Mouse (Mus musculus) limb, embryonic 15.5 days (tissue): ENCODE results near the gene Nfix. TPM values are rescaled to one million over a fixed set of nuclear protein-coding genes. Genes with fewer than 3 reads are reported as not detected.
A peak's percentile ranks its signal among the peaks of the same experiment; 100 is the strongest.

Source experiments
- ATAC-seq: fragments of 200-750 bp; cut with Nextera tagmentation; 2 replicates; pipeline ENCODE4 v1.8.0; 2017; ENCODE audit warnings: low read depth, moderate TSS enrichment; ENCODE audit not compliant: insufficient number of reproducible peaks, low FRiP score, low TSS enrichment
- H3K27ac ChIP-seq: fragments of 300-500 bp; sonication (generic); 2 replicates; pipeline ENCODE4 v1.5.1; 2015; ENCODE audit warnings: moderate library complexity, mild to moderate bottlenecking, inconsistent platforms
- H3K27me3 ChIP-seq: fragments of 300-500 bp; sonication (generic); 2 replicates; pipeline ENCODE4 v1.6.1; 2015; ENCODE audit warnings: inconsistent platforms
- H3K36me3 ChIP-seq: fragments of 300-500 bp; sonication (generic); 2 replicates; pipeline ENCODE4 v1.6.1; 2015; ENCODE audit warnings: inconsistent platforms
- H3K4me1 ChIP-seq: fragments of 300-500 bp; sonication (generic); 2 replicates; pipeline ENCODE4 v1.6.1; 2015; ENCODE audit warnings: inconsistent platforms
- H3K4me2 ChIP-seq: fragments of 300-500 bp; sonication (generic); 2 replicates; pipeline ENCODE4 v1.6.1; 2015; ENCODE audit warnings: mild to moderate bottlenecking, inconsistent platforms
- H3K4me3 ChIP-seq: fragments of 300-500 bp; sonication (generic); 2 replicates; pipeline ENCODE4 v1.5.1; 2015; ENCODE audit warnings: mild to moderate bottlenecking, inconsistent platforms
- H3K9ac ChIP-seq: fragments of 300-500 bp; sonication (generic); 2 replicates; pipeline ENCODE4 v1.6.1; 2015; ENCODE audit warnings: inconsistent platforms
- H3K9me3 ChIP-seq: fragments of 300-500 bp; sonication (generic); 2 replicates; pipeline ENCODE4 v1.6.1; 2016; ENCODE audit warnings: inconsistent platforms
- WGBS: fragments of 180-500 bp; shearing (Covaris S2); methylation state at CpG from one replicate; pipeline ENCODE4 v1.1.7; 2015; 5-methylcytosine and 5-hydroxymethylcytosine counted together
- polyA plus RNA-seq: library from polyadenylated mRNA; unstranded; fragments of >200 nt; fragmentation: Nextera tagmentation; extraction: Ambion mirVana; gene quantifications from 2 replicates; pipeline ENCODE4 v1.2.1, GENCODE M21; 2015

Nfix gene
- polyA plus RNA-seq, 1 experiment from 2014 or later: 100 TPM

DNA sequence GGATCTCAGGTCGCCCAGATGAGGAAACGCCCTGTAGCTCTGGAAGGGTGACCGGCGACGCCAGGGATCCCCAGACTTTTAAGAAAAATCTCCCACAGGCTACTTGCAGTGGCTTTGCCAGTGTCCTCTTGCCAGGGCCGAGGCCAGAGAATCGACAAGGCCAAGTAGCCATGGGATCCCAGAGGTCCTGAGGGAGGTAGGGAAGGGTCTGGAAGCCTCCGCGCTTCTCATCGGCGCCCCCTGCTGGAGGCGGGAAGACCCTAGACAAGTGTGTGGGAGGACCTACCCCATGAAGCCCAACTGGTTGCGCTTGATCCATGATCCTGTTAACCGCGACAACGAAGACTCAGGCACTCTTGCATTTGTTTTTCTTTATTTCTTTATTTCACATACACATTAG is 95.8 kb downstream of the Nfix start:
- ATAC-seq: no peak

DNA sequence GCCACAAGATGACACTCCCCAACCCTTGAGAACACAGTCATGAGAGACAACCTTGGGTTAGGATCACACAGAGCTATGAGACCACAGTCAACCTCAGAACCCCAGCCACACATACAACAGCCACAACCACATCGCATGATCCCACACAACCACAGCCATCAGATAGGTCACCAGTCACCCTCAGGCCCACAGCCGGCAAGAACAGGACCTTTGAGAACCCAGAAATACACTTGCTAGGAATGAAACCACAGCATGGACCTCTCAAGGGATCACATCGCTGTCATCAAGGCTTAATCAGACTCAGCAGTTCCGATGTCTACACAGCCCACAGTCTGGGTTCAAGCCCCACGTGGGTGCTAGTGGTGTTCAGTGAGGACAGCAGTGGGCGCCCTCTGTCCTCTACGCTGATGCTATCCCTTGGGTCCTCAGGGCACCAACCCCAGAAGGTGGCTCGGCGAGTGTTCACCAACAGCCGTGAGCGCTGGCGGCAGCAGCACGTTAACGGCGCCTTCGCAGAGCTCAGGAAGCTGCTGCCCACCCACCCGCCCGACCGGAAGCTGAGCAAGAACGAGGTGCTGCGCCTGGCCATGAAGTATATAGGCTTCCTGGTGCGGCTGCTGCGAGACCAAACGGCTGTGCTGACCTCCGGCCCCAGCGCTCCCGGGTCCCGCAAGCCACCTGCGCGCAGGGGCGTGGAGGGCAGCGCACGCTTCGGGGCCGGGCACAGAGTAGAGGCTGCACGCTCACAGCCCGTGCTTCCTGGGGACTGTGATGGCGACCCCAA is 96.5 kb downstream of the Nfix start:
- ATAC-seq: no peak
- Histone ChIP-seq H3K4me2 (0 out of 2 replicates have a peak overlapping the region, but pooled peaks have one; percentile 14), H3K27ac (no peak overlapping the region; the same call in 1 of the 2 replicates), H3K9me3 (no peaks in the 10 kb centered on the region), H3K27me3 (peaks cover 40% of the 10 kb centered on the region), H3K9ac (no peak overlapping the region), H3K4me3 (no peak overlapping the region), H3K36me3 (peaks cover 23% of the 10 kb centered on the region), H3K4me1 (peaks cover 78% of the 10 kb centered on the region)
- 20% methylated on average over 38 of the region's 38 CpGs for WGBS

More for the DNA sequence above, 95.8 kb downstream of the Nfix start:
- Histone ChIP-seq H3K4me1 (peaks cover 78% of the 10 kb centered on the region), H3K36me3 (peaks cover 18% of the 10 kb centered on the region), H3K4me2 (0 out of 2 replicates have a peak overlapping the region, but pooled peaks have one; percentile 14), H3K4me3 (no peak overlapping the region), H3K27me3 (peaks cover 40% of the 10 kb centered on the region), H3K27ac (no peak overlapping the region), H3K9me3 (no peaks in the 10 kb centered on the region), H3K9ac (no peak overlapping the region)
- 13% methylated on average over 16 of the region's 16 CpGs for WGBS

DNA sequence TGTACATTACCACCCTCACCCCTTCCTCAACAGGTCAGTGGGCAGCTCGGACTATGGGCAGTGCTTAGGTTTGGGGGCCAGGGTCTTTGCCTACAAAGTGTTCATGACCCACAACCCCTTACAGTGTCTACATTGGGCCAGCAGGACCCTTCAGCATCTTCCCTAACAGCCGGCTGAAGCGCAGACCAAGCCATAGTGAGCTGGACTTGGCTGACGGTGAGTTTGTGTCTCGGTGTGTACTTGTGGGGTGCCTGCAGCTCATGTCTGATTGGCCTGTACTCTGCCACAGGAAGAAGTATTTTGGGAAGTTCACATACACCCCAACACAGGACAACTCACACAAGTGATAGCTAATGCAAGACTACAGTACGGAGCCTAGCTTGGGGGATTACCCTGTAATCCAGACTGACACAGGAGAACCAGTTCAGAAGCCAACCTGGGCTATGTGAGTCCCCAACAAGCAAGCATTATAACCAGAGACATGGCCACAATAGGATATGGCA is 97.1 kb downstream of the Nfix start:
- 87% methylated on average over 6 of the region's 6 CpGs for WGBS
- Histone ChIP-seq H3K4me1 (peaks cover 77% of the 10 kb centered on the region), H3K4me3 (peak overlapping the region; percentile 15; the same call in 1 of the 2 replicates), H3K9me3 (no peaks in the 10 kb centered on the region), H3K27me3 (peaks cover 37% of the 10 kb centered on the region), H3K4me2 (peak overlapping the region; percentile 7; the same call in 1 of the 2 replicates), H3K36me3 (peaks cover 26% of the 10 kb centered on the region), H3K27ac (no peak overlapping the region), H3K9ac (no peak overlapping the region)
- ATAC-seq: no peak

DNA sequence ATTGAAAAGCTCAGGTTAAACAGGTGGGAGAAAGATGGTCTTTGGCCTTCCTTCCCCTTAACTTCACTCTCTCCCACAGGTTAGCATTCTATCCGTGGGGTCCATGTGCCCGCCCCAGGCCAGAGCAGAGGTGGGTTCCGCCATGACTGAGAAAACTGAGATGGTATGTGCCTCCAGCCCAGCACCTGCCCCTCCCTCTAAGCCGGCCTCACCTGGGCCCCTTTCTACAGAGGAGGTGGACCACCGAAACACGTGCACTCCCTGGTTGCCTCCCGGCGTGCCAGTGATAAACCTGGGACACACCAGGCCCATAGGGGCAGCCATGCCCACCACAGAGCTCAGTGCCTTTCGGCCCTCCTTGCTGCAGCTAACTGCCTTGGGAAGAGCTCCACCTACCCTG is 97.6 kb downstream of the Nfix start:
- H3K4me1 ChIP-seq: peaks cover 73% of the 10 kb centered on the region
- H3K27me3 ChIP-seq: peaks cover 32% of the 10 kb centered on the region
- no peak overlapping the region for H3K27ac ChIP-seq
- peak overlapping the region; percentile 15; the same call in 1 of the 2 replicates for H3K4me3 ChIP-seq
- no peak overlapping the region for H3K9ac ChIP-seq
- H3K9me3 ChIP-seq: no peaks in the 10 kb centered on the region
- H3K36me3 ChIP-seq: peaks cover 26% of the 10 kb centered on the region
- 77% methylated on average over 9 of the region's 9 CpGs for WGBS
- ATAC-seq: no peak
- H3K4me2 ChIP-seq: peak overlapping the region; percentile 7; the same call in 1 of the 2 replicates

DNA sequence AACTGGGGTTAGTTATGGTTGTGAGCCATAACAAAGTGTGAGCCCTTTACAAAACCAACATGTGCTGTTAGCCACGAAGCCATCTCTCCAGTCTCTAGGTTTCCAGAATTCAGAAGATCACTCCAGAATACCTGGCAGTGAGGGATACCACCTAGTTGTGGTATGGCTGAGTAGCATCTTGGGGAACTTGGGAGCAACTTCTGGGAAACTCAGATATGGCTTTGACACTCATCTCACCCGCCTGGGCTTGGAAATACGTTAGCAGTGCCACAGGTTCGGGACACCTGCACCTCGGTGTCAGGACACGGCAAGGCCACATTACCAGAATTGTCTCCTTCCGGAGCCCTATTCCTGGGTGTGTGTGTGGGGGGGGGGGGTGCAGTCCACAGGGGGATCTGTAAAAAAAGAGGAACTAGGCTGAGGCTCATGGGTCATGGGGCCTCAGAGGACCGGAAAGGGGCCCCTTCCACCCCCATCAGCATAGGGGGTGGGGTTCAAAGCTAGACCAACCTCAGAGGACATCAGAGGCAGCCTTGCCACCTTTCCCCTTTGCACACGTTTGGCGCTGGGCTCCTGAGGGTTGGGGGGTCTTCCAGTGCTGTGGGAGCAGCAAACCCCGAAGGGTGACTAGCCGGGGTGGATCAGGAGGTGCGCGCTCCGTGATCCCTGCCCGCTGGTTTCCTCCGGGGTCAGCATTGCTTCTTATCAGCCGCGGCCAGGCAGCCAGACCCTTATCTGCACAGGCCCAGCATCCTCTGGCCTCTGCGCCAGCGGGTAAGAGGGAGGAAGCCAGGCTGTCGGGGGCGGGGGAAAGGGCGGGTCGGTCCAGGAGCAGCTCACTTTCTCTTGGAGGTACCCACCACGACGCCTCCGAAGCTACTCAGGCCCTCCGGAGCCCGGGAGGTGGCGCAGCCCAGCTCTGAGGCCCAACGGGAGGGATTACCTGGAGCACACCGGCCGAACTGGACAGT is 98.9 kb downstream of the Nfix start, which contains the start of gene Lyl1:
Gene Lyl1, plus strand, starts transcription at position 517 of the 971 bp plus-strand sequence.
- no peaks in the 10 kb centered on the region for H3K9me3 ChIP-seq
- H3K4me3 ChIP-seq: peak within 1 kb of the TSS; percentile 15
- peaks cover 35% of the 10 kb centered on the region for H3K36me3 ChIP-seq
- 12% methylated on average over 34 of the region's 34 CpGs for WGBS
- peak within 1 kb of the TSS; percentile 83 for H3K27ac ChIP-seq
- peaks cover 21% of the 10 kb centered on the region for H3K27me3 ChIP-seq
- peaks cover 59% of the 10 kb centered on the region for H3K4me1 ChIP-seq
- no peak within 1 kb of the TSS for H3K4me2 ChIP-seq
- no peak for ATAC-seq
- H3K9ac ChIP-seq: no peak within 1 kb of the TSS

- Histone ChIP-seq H3K9ac (no peak overlapping the region), H3K4me3 (no peak overlapping the region), H3K36me3 (peaks cover 42% of the 10 kb centered on the region), H3K4me1 (peaks cover 56% of the 10 kb centered on the region), H3K27me3 (peaks cover 21% of the 10 kb centered on the region), H3K9me3 (no peaks in the 10 kb centered on the region), H3K27ac (peak overlapping the region; percentile 83), H3K4me2 (no peak overlapping the region)
- ATAC-seq: no peak
- 83% methylated on average over 5 of the region's 5 CpGs for WGBS
These were observed 99.6 kb downstream of the Nfix start for GRCm38 (mm10) chr8:84700526-84700925.

DNA sequence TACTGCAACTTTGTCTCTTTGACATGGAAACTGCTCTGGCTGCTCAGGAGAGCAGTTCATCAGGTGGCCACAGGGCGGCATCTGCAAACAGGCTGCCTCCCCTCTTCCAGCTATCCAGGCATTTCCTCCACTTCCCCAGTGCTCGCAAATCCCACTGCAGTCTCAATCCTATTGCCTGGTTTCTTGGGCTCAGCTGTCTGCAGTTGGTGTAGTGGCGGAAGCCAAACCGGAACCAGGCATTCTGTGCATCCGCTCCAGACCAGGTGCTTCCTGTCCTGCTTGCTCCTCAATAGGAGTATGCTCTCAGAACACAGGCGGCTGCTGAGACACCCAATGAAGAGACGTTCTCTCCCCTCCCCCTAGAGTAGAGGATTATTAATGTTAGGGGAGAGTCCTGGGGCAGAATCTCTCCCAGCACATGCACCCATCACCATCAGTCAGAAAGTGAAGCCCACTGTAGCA is 100.3 kb downstream of the Nfix start:
- peaks cover 47% of the 10 kb centered on the region for H3K36me3 ChIP-seq
- H3K27me3 ChIP-seq: peaks cover 21% of the 10 kb centered on the region
- H3K27ac ChIP-seq: peak overlapping the region; percentile 83
- H3K4me2 ChIP-seq: no peak overlapping the region
- H3K9me3 ChIP-seq: no peaks in the 10 kb centered on the region
- no peak overlapping the region for H3K9ac ChIP-seq
- H3K4me1 ChIP-seq: peaks cover 49% of the 10 kb centered on the region
- H3K4me3 ChIP-seq: no peak overlapping the region
- 40% methylated on average over 7 of the region's 7 CpGs for WGBS
- no peak for ATAC-seq

GRCm38 (mm10) chr8:84698929-84699401 is 101.2 kb downstream of the Nfix start:
- Histone ChIP-seq H3K9me3 (no peaks in the 10 kb centered on the region), H3K27ac (peak overlapping the region; percentile 83), H3K4me2 (no peak overlapping the region), H3K27me3 (peaks cover 17% of the 10 kb centered on the region), H3K4me3 (no peak overlapping the region), H3K9ac (no peak overlapping the region), H3K4me1 (peaks cover 42% of the 10 kb centered on the region), H3K36me3 (peaks cover 48% of the 10 kb centered on the region)
- WGBS: 71% methylated on average over 9 of the region's 9 CpGs
- ATAC-seq: 0 out of 2 replicates have a peak, but pooled peaks have one; percentile 22

DNA sequence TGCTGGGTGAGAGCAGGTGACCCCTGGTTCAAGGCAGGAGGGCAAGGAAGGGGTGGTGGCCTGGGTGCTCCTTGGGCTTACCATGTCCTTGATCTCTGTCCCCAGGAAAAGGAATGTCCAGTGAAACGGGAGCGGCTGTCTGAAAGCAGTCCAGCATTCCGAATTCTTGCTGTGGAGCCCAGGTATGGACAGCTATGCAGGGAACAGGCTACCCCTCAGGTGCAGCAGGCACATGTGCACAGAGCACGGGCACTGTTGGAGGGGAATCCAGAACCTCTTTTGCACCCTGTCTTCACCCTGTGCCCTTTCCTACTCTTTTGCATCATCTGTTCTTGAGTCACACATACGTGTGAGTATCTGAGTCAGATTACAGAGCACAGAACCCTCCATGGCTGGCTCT is 101.9 kb downstream of the Nfix start:
- WGBS: 87% methylated on average over 5 of the region's 5 CpGs
- Histone ChIP-seq H3K9ac (no peak overlapping the region), H3K27ac (peak overlapping the region; percentile 83), H3K36me3 (peaks cover 53% of the 10 kb centered on the region), H3K9me3 (no peaks in the 10 kb centered on the region), H3K4me2 (no peak overlapping the region), H3K4me3 (no peak overlapping the region), H3K27me3 (peaks cover 10% of the 10 kb centered on the region), H3K4me1 (peaks cover 39% of the 10 kb centered on the region)
- no peak for ATAC-seq

DNA sequence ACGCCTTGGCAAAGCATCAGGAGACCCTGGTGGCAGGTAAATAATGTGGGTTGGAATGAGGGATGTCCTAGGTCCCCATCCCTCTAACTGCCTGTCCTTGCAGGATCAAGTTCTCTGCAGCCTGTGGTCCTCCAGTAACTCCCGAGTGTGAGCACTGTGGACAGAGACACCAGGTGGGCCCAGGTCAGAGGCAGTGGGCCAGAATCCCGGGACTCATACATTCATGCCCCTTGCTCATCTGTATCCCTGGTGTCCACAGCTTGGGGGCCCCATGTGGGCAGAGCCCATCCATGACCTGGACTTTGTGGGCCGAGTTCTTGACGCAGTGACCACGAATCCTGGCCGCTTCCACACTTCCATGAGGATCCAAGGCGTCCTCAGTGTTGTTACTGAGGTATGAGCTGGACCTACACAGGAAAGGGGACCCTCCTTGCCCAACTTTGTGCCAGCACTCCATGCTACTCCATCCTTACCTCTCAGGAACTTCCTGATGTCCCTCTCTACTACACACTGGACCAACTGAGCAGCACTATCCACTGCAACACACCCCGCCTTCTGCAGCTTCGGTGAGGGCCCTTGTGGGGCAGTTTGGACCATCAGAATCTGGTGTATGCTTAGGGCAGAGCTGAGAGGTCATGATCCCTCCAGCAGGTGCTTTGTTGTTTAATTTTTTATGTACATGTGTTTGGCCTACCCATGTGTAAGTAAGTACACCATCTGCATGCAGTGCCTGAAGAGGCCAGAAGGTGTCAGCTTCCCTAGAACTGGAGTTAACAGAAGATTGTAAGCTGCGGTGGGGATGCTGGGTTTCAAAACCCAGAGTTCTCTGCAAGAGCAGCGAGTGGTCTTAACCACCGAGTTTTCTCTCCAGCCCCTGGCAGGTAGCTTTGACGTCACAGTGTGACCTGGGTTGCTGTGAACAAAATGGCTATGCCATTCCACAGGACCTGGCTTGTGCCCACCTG is 102.7 kb downstream of the Nfix start:
- ATAC-seq: no peak
- H3K36me3 ChIP-seq: peaks cover 61% of the 10 kb centered on the region

More for the DNA sequence above, 102.7 kb downstream of the Nfix start:
- Histone ChIP-seq H3K27ac (no peak overlapping the region), H3K27me3 (peaks cover 1% of the 10 kb centered on the region; the same call in 1 of the 2 replicates), H3K9me3 (no peaks in the 10 kb centered on the region), H3K9ac (no peak overlapping the region), H3K4me2 (no peak overlapping the region), H3K4me3 (no peak overlapping the region), H3K4me1 (peaks cover 35% of the 10 kb centered on the region)
- WGBS: 88% methylated on average over 14 of the region's 14 CpGs
